Mouse (Mus musculus) heart, embryonic 12.5 days (tissue): ENCODE data around the gene Pgbd5. TPM values are rescaled to one million over a fixed set of nuclear protein-coding genes. Genes with fewer than 3 reads are reported as not detected.

ENCODE experiments used
- ATAC-seq: fragments of 200-750 bp; cut with Nextera tagmentation; 2 replicates; pipeline ENCODE4 v1.8.0; 2017; ENCODE audit warnings: moderate TSS enrichment, moderate library complexity; ENCODE audit not compliant: insufficient number of reproducible peaks, low FRiP score
- H3K27ac ChIP-seq: fragments of 300-500 bp; sonication (generic); 2 replicates; pipeline ENCODE4 v1.5.1; 2016; ENCODE audit warnings: mild to moderate bottlenecking, moderate library complexity; ENCODE audit not compliant: poor library complexity, severe bottlenecking
- H3K27me3 ChIP-seq: fragments of 300-500 bp; sonication (generic); replicated peaks from 2 replicates; pipeline ENCODE4 v1.6.1; 2016; ENCODE audit warnings: mild to moderate bottlenecking, moderate library complexity
- H3K36me3 ChIP-seq: fragments of 300-500 bp; sonication (generic); 2 replicates; pipeline ENCODE4 v1.6.1; 2016; ENCODE audit warnings: mild to moderate bottlenecking, moderate library complexity
- H3K4me1 ChIP-seq: fragments of 300-500 bp; sonication (generic); replicated peaks from 2 replicates; pipeline ENCODE4 v1.6.1; 2016; ENCODE audit warnings: mild to moderate bottlenecking
- H3K4me2 ChIP-seq: fragments of 300-500 bp; sonication (generic); 2 replicates; pipeline ENCODE4 v1.6.1; 2016; ENCODE audit warnings: mild to moderate bottlenecking, moderate library complexity
- H3K4me3 ChIP-seq: fragments of 300-500 bp; sonication (generic); 2 replicates; pipeline ENCODE4 v1.5.1; 2016; ENCODE audit warnings: mild to moderate bottlenecking
- H3K9ac ChIP-seq: fragments of 300-500 bp; sonication (generic); 2 replicates; pipeline ENCODE4 v1.6.1; 2016; ENCODE audit warnings: mild to moderate bottlenecking, moderate library complexity
- H3K9me3 ChIP-seq: fragments of 300-500 bp; sonication (generic); replicated peaks from 2 replicates; pipeline ENCODE4 v1.6.1; 2016; ENCODE audit warnings: mild to moderate bottlenecking, moderate library complexity
- WGBS: fragments of 180-500 bp; shearing (Covaris S2); methylation state at CpG from one replicate; pipeline ENCODE4 v1.1.7; 2016; 5-methylcytosine and 5-hydroxymethylcytosine counted together
- polyA plus RNA-seq: library from polyadenylated mRNA; unstranded; fragments of >200 nt; fragmentation: Nextera tagmentation; extraction: Ambion mirVana; gene quantifications from 2 replicates; pipeline ENCODE4 v1.2.1, GENCODE M21; 2016

Gene Pgbd5
- 2.5 and 2.6 TPM in 2 replicates for polyA plus RNA-seq

GRCm38 (mm10) chr8:124439558-124439957 lies at the start of gene Pgbd5:
Gene Pgbd5, minus strand, starts transcription at chr8:124439658.
- H3K4me3 ChIP-seq, result no peak within 1 kb of the TSS
- no peak within 1 kb of the TSS for H3K9ac ChIP-seq
- H3K36me3 ChIP-seq, result no peaks in the 10 kb centered on the region
- H3K4me1 ChIP-seq, result peaks cover 16% of the 10 kb centered on the region; the same call in 1 of the 2 replicates
- H3K27ac ChIP-seq, result no peak within 1 kb of the TSS
- no peaks in the 10 kb centered on the region for H3K9me3 ChIP-seq
- H3K27me3 ChIP-seq, result no peaks in the 10 kb centered on the region; the same call in 1 of the 2 replicates
- no peak within 1 kb of the TSS for H3K4me2 ChIP-seq
- WGBS, result 84% methylated on average over 6 of the region's 6 CpGs
- no peak for ATAC-seq

GRCm38 (mm10) chr8:124483356-124484115 lies 44.1 kb upstream of the Pgbd5 start:
- Histone ChIP-seq H3K27ac (no peak overlapping the region), H3K4me2 (no peak overlapping the region), H3K9me3 (no peaks in the 10 kb centered on the region), H3K4me3 (no peak overlapping the region), H3K36me3 (no peaks in the 10 kb centered on the region), H3K4me1 (no peaks in the 10 kb centered on the region), H3K27me3 (no peaks in the 10 kb centered on the region), H3K9ac (no peak overlapping the region)
- 65% methylated on average over 7 of the region's 7 CpGs for WGBS
- no peak for ATAC-seq

GRCm38 (mm10) chr8:124482790-124483189 lies 43.3 kb upstream of the Pgbd5 start:
- WGBS, result 70% methylated on average over 2 of the region's 2 CpGs
- Histone ChIP-seq H3K9ac (no peak overlapping the region), H3K27ac (no peak overlapping the region)

GRCm38 (mm10) chr8:124480321-124480720 lies 40.9 kb upstream of the Pgbd5 start:
- no peak overlapping the region for H3K4me2 ChIP-seq
- no peaks in the 10 kb centered on the region for H3K4me1 ChIP-seq
- WGBS, result 66% methylated on average over 8 of the region's 8 CpGs
- H3K9me3 ChIP-seq, result no peaks in the 10 kb centered on the region
- H3K27ac ChIP-seq, result no peak overlapping the region
- no peaks in the 10 kb centered on the region for H3K36me3 ChIP-seq
- no peak for ATAC-seq
- no peak overlapping the region for H3K4me3 ChIP-seq
- H3K9ac ChIP-seq, result no peak overlapping the region
- no peaks in the 10 kb centered on the region for H3K27me3 ChIP-seq

More at GRCm38 (mm10) chr8:124482790-124483189, 43.3 kb upstream of the Pgbd5 start:
- H3K36me3 ChIP-seq, result no peaks in the 10 kb centered on the region
- H3K9me3 ChIP-seq, result no peaks in the 10 kb centered on the region
- no peaks in the 10 kb centered on the region for H3K27me3 ChIP-seq
- H3K4me3 ChIP-seq, result no peak overlapping the region
- H3K4me1 ChIP-seq, result no peaks in the 10 kb centered on the region
- no peak for ATAC-seq
- H3K4me2 ChIP-seq, result no peak overlapping the region

- WGBS, result 72% methylated on average over 3 of the region's 3 CpGs
Observed at GRCm38 (mm10) chr8:124479251-124479650, 39.8 kb upstream of the Pgbd5 start.

GRCm38 (mm10) chr8:124476701-124477100 lies 37.2 kb upstream of the Pgbd5 start:
- no peaks in the 10 kb centered on the region for H3K36me3 ChIP-seq
- no peaks in the 10 kb centered on the region for H3K9me3 ChIP-seq
- H3K4me1 ChIP-seq, result no peaks in the 10 kb centered on the region
- H3K27me3 ChIP-seq, result no peaks in the 10 kb centered on the region
- no peak overlapping the region for H3K27ac ChIP-seq
- H3K9ac ChIP-seq, result no peak overlapping the region
- WGBS, result 67% methylated on average over 9 of the region's 9 CpGs
- H3K4me3 ChIP-seq, result no peak overlapping the region
- no peak overlapping the region for H3K4me2 ChIP-seq
- ATAC-seq, result no peak

More at GRCm38 (mm10) chr8:124479251-124479650, 39.8 kb upstream of the Pgbd5 start:
- Histone ChIP-seq H3K9ac (no peak overlapping the region), H3K27ac (no peak overlapping the region), H3K4me2 (no peak overlapping the region), H3K27me3 (no peaks in the 10 kb centered on the region), H3K36me3 (no peaks in the 10 kb centered on the region), H3K4me3 (no peak overlapping the region), H3K4me1 (no peaks in the 10 kb centered on the region), H3K9me3 (no peaks in the 10 kb centered on the region)
- ATAC-seq, result no peak

GRCm38 (mm10) chr8:124475690-124476089 lies 36.2 kb upstream of the Pgbd5 start:
- H3K9ac ChIP-seq, result no peak overlapping the region
- H3K4me2 ChIP-seq, result no peak overlapping the region
- no peaks in the 10 kb centered on the region for H3K4me1 ChIP-seq
- no peaks in the 10 kb centered on the region for H3K9me3 ChIP-seq
- no peak overlapping the region for H3K4me3 ChIP-seq
- H3K27ac ChIP-seq, result no peak overlapping the region
- no peak for ATAC-seq
- 73% methylated on average over 5 of the region's 5 CpGs for WGBS
- H3K36me3 ChIP-seq, result no peaks in the 10 kb centered on the region
- no peaks in the 10 kb centered on the region for H3K27me3 ChIP-seq

GRCm38 (mm10) chr8:124464641-124465040 lies 25.2 kb upstream of the Pgbd5 start:
- Histone ChIP-seq H3K4me1 (0 out of 2 replicates have a peak, but pooled peaks cover 3% of the 10 kb centered on the region), H3K4me3 (no peak overlapping the region), H3K27me3 (peaks cover 8% of the 10 kb centered on the region), H3K36me3 (no peaks in the 10 kb centered on the region), H3K9me3 (no peaks in the 10 kb centered on the region), H3K9ac (no peak overlapping the region), H3K4me2 (no peak overlapping the region), H3K27ac (no peak overlapping the region)
- ATAC-seq, result no peak
- WGBS, result 66% methylated on average over 2 of the region's 2 CpGs

- Histone ChIP-seq H3K4me1 (0 out of 2 replicates have a peak, but pooled peaks cover 3% of the 10 kb centered on the region), H3K27ac (no peak overlapping the region), H3K4me2 (no peak overlapping the region), H3K4me3 (no peak overlapping the region), H3K9me3 (no peaks in the 10 kb centered on the region), H3K27me3 (peaks cover 9% of the 10 kb centered on the region), H3K9ac (no peak overlapping the region), H3K36me3 (no peaks in the 10 kb centered on the region)
- WGBS, result 27% methylated on average over 4 of the region's 4 CpGs
- no peak for ATAC-seq
Observed at GRCm38 (mm10) chr8:124463111-124463510, 23.7 kb upstream of the Pgbd5 start.

- peaks cover 9% of the 10 kb centered on the region for H3K27me3 ChIP-seq
- H3K9ac ChIP-seq, result no peak overlapping the region
- 0 out of 2 replicates have a peak, but pooled peaks cover 3% of the 10 kb centered on the region for H3K4me1 ChIP-seq
- no peak overlapping the region for H3K27ac ChIP-seq
- no peak for ATAC-seq
- H3K4me3 ChIP-seq, result no peak overlapping the region
- no peaks in the 10 kb centered on the region for H3K9me3 ChIP-seq
- no peak overlapping the region for H3K4me2 ChIP-seq
- H3K36me3 ChIP-seq, result no peaks in the 10 kb centered on the region
- WGBS, result 79% methylated on average over 9 of the region's 9 CpGs
Observed at GRCm38 (mm10) chr8:124462192-124462591, 22.7 kb upstream of the Pgbd5 start.

GRCm38 (mm10) chr8:124461103-124461502 lies 21.6 kb upstream of the Pgbd5 start:
- ATAC-seq, result no peak
- H3K27me3 ChIP-seq, result peaks cover 9% of the 10 kb centered on the region
- no peak overlapping the region for H3K9ac ChIP-seq
- H3K4me1 ChIP-seq, result 0 out of 2 replicates have a peak, but pooled peaks cover 3% of the 10 kb centered on the region
- 80% methylated on average over 10 of the region's 10 CpGs for WGBS
- no peak overlapping the region for H3K27ac ChIP-seq
- H3K4me3 ChIP-seq, result no peak overlapping the region
- no peak overlapping the region for H3K4me2 ChIP-seq
- H3K9me3 ChIP-seq, result no peaks in the 10 kb centered on the region
- no peaks in the 10 kb centered on the region for H3K36me3 ChIP-seq
